8 mouse cellular contexts compared by ENCODE assay signal in genomic region chr7:27860396-27861235, GRCm38 (mm10). TPM values are rescaled to one million over a fixed set of nuclear protein-coding genes. Genes with fewer than 3 reads are reported as not detected.
DNase-seq lines count a peak whose midpoint lies in the region; ATAC-seq and TF ChIP-seq lines count a peak whose summit lies in the region.

No protein-coding gene starts in this region.

- DNase-seq in A20 (ENCODE audit: low read depth, low spot score): peak; percentile 90
- peak; percentile 87 for DNase-seq in adrenal gland, postnatal 10 days
- peak; percentile 59 for DNase-seq in fibroblast of lung, adult 2 months (ENCODE audit: low read depth)
- DNase-seq in kidney, postnatal 10 days: peak; percentile 83
- peak; percentile 77 for DNase-seq in liver, embryonic 11.5 days (ENCODE audit: low spot score)
- peak; percentile 65 to 78 for DNase-seq in spleen, postnatal 4 days (ENCODE audit: low spot score in 2 of 2)

- TF ChIP-seq POLR2A in myocyte (IDR thresholded peaks at IDR 0.05; ENCODE audit: insufficient read length, low read depth): peak; percentile 69

- ATAC-seq in heart, embryonic 13.5 days (ENCODE audit: extremely low read depth, insufficient number of reproducible peaks, low FRiP score, low TSS enrichment): peak; percentile 81
- ATAC-seq in liver, embryonic 11.5 days (replicated peaks; ENCODE audit: low FRiP score): peak; percentile 91

- no peaks in the 10 kb centered on the region for H3K9me3 ChIP-seq in heart, embryonic 13.5 days
- H3K9me3 ChIP-seq in liver, embryonic 11.5 days (ENCODE audit: control insufficient read depth, low read length): no peaks in the 10 kb centered on the region

- H3K4me3 ChIP-seq in heart, embryonic 13.5 days: peak overlapping the region; percentile 73
- peak overlapping the region; percentile 55 for H3K4me3 ChIP-seq in liver, embryonic 11.5 days (ENCODE audit: low read depth, low read length)
- H3K4me3 ChIP-seq in myocyte: peak overlapping the region; percentile 66

- H3K9ac ChIP-seq in heart, embryonic 13.5 days: peak overlapping the region; percentile 89
- H3K9ac ChIP-seq in liver, embryonic 11.5 days (ENCODE audit: low read depth, low read length): peak overlapping the region; percentile 74

- H3K4me1 ChIP-seq in heart, embryonic 13.5 days: peaks cover 17% of the 10 kb centered on the region
- peaks cover 7% of the 10 kb centered on the region for H3K4me1 ChIP-seq in liver, embryonic 11.5 days (replicated peaks; ENCODE audit: control insufficient read depth, insufficient read depth, low read length)

- H3K4me2 ChIP-seq in heart, embryonic 13.5 days: peak overlapping the region; percentile 85
- peak overlapping the region; percentile 92 for H3K4me2 ChIP-seq in liver, embryonic 11.5 days
- peak overlapping the region; percentile 97 for H3K4me2 ChIP-seq in myocyte (ENCODE audit: low read depth)

- peaks cover 28% of the 10 kb centered on the region for H3K36me3 ChIP-seq in heart, embryonic 13.5 days
- peaks cover 4% of the 10 kb centered on the region; the same call in 1 of the 2 replicates for H3K36me3 ChIP-seq in liver, embryonic 11.5 days (ENCODE audit: control insufficient read depth, insufficient read depth, low read length)
- H3K36me3 ChIP-seq in myocyte (ENCODE audit: control insufficient read depth, insufficient read depth): no peaks in the 10 kb centered on the region

- H3K27ac ChIP-seq in heart, embryonic 13.5 days (replicated peaks): peak overlapping the region; percentile 88
- H3K27ac ChIP-seq in liver, embryonic 11.5 days (ENCODE audit: low read depth, low read length): peak overlapping the region; percentile 55

- no peaks in the 10 kb centered on the region for H3K79me2 ChIP-seq in myocyte (ENCODE audit: control insufficient read depth, insufficient read depth)

- WGBS in heart, embryonic 13.5 days: under 1% methylated on average over 22 of the region's 22 CpGs
- WGBS in liver, embryonic 11.5 days: under 1% methylated on average over 22 of the region's 22 CpGs

- peak overlapping the region; percentile 61 for H3ac ChIP-seq in myocyte (ENCODE audit: control insufficient read depth, insufficient read length)

- no peaks in the 10 kb centered on the region for H3K27me3 ChIP-seq in heart, embryonic 13.5 days (replicated peaks)
- no peaks in the 10 kb centered on the region for H3K27me3 ChIP-seq in liver, embryonic 11.5 days (replicated peaks; ENCODE audit: control insufficient read depth, insufficient read depth, low read length)
- H3K27me3 ChIP-seq in myocyte (ENCODE audit: control insufficient read depth, insufficient read depth, insufficient read length): no peaks in the 10 kb centered on the region

TF ChIP-seq in myocyte, 11 proteins besides CTCF, POLR2A, EP300 and RAD21:
- TF ChIP-seq TCF12 (IDR thresholded peaks at IDR 0.05; ENCODE audit: insufficient read depth, poor library complexity, severe bottlenecking) (no peak), MAX (IDR thresholded peaks at IDR 0.05; ENCODE audit: low read depth) (no peak), SRF (IDR thresholded peaks at IDR 0.05; ENCODE audit: control insufficient read depth, insufficient read length, low read depth) (no peak), POLR2AphosphoS2 (IDR thresholded peaks at IDR 0.05; ENCODE audit: insufficient read length, low read depth) (peak; percentile 67), MYOD1 (IDR thresholded peaks at IDR 0.05; ENCODE audit: control insufficient read depth in 1 of 3, insufficient read length in 2 of 3, low read depth in 2 of 3) (no peak), MYOG (IDR thresholded peaks at IDR 0.05; ENCODE audit: control insufficient read depth in 1 of 3, insufficient read depth in 1 of 3, insufficient read length in 2 of 3, low read depth in 2 of 3) (no peak), E2F4 (IDR thresholded peaks at IDR 0.05; ENCODE audit: insufficient read depth) (no peak), CEBPB (IDR thresholded peaks at IDR 0.05; ENCODE audit: insufficient read depth, poor library complexity, severe bottlenecking) (no peak)

RNA-seq across cellular contexts. Expression of gene Zfp607a, which starts 3.3 kb away (rescaled TPM):
- total RNA-seq in adrenal gland, postnatal 10 days (2021): 1 to 10 TPM; 4.5 to 6.7 TPM
- polyA plus RNA-seq in heart, embryonic 13.5 days (2015; fragmentation: Nextera tagmentation; extraction: Ambion mirVana): 3.5 and 3.8 TPM in 2 replicates
- polyA plus RNA-seq in liver, embryonic 11.5 days (2014; fragmentation: Nextera tagmentation; extraction: Ambion mirVana): 3.6 and 3.8 TPM in 2 replicates
- polyA plus RNA-seq in myocyte (2012; fragmentation: generic; extraction: Trizol): 0.65 TPM

RNA-seq across cellular contexts. Expression of gene Zfp59, which starts 22.2 kb away (rescaled TPM):
- 1 to 10 TPM; 2.5 to 4.3 TPM for total RNA-seq in adrenal gland, postnatal 10 days (2021)
- 4.5 and 5.6 TPM in 2 replicates for polyA plus RNA-seq in heart, embryonic 13.5 days (2015; fragmentation: Nextera tagmentation; extraction: Ambion mirVana)
- polyA plus RNA-seq in liver, embryonic 11.5 days (2014; fragmentation: Nextera tagmentation; extraction: Ambion mirVana): 4.6 and 5.7 TPM in 2 replicates
- polyA plus RNA-seq in myocyte (2012; fragmentation: generic; extraction: Trizol): 1.2 TPM

RNA-seq across cellular contexts. Expression of gene Zfp626, which starts 53.6 kb away (rescaled TPM):
- total RNA-seq in adrenal gland, postnatal 10 days (2021): 1 to 10 TPM; 6.5 to 8.9 TPM
- 1.0 and 1.1 TPM in 2 replicates for polyA plus RNA-seq in heart, embryonic 13.5 days (2015; fragmentation: Nextera tagmentation; extraction: Ambion mirVana)
- polyA plus RNA-seq in liver, embryonic 11.5 days (2014; fragmentation: Nextera tagmentation; extraction: Ambion mirVana): 1.6 and 2.3 TPM in 2 replicates
- 0.80 TPM for polyA plus RNA-seq in myocyte (2012; fragmentation: generic; extraction: Trizol)

Comparison
In these comparisons a context has a peak if more than half of its experiments do, and no peak if none do; other contexts are left out.
1. Peak in every context shown above with its lines: DNase-seq, ATAC-seq, H3K4me3 ChIP-seq and H3K27ac ChIP-seq.